Mouse (Mus musculus) embryonic facial prominence, embryonic 12.5 days (tissue): ENCODE measurements around the gene Fam241a. TPM values are rescaled to one million over a fixed set of nuclear protein-coding genes. Genes with fewer than 3 reads are reported as not detected.

Experiments used
- ATAC-seq: fragments of 200-750 bp; cut with Nextera tagmentation; 2 replicates; pipeline ENCODE4 v1.8.0; 2017; ENCODE audit not compliant: insufficient number of reproducible peaks, insufficient read depth, low FRiP score, low TSS enrichment
- H3K27ac ChIP-seq: fragments of 300-500 bp; sonication (generic); 2 replicates; pipeline ENCODE4 v1.5.1; 2016; ENCODE audit warnings: mild to moderate bottlenecking
- H3K27me3 ChIP-seq: fragments of 300-500 bp; sonication (generic); 2 replicates; pipeline ENCODE4 v1.6.1; 2016; ENCODE audit warnings: mild to moderate bottlenecking, moderate library complexity
- H3K36me3 ChIP-seq: fragments of 300-500 bp; sonication (generic); 2 replicates; pipeline ENCODE4 v1.6.1; 2016; ENCODE audit warnings: mild to moderate bottlenecking
- H3K4me1 ChIP-seq: fragments of 300-500 bp; sonication (generic); 2 replicates; pipeline ENCODE4 v1.6.1; 2016
- H3K4me2 ChIP-seq: fragments of 300-500 bp; sonication (generic); replicated peaks from 2 replicates; pipeline ENCODE4 v1.6.1; 2016; ENCODE audit warnings: mild to moderate bottlenecking, moderate library complexity
- H3K4me3 ChIP-seq: fragments of 300-500 bp; sonication (generic); 2 replicates; pipeline ENCODE4 v1.5.1; 2016; ENCODE audit warnings: mild to moderate bottlenecking
- H3K9ac ChIP-seq: fragments of 300-500 bp; sonication (generic); 2 replicates; pipeline ENCODE4 v1.6.1; 2016; ENCODE audit warnings: mild to moderate bottlenecking, moderate library complexity
- H3K9me3 ChIP-seq: fragments of 300-500 bp; sonication (generic); 2 replicates; pipeline ENCODE4 v1.6.1; 2016; ENCODE audit warnings: mild to moderate bottlenecking, moderate library complexity
- WGBS: fragments of 180-500 bp; shearing (Covaris S2); methylation state at CpG from one replicate; pipeline ENCODE4 v1.1.7; 2016; 5-methylcytosine and 5-hydroxymethylcytosine counted together
- polyA plus RNA-seq: library from polyadenylated mRNA; unstranded; fragments of >200 nt; fragmentation: Nextera tagmentation; extraction: Ambion mirVana; gene quantifications from 2 replicates; pipeline ENCODE4 v1.2.1, GENCODE M21; 2016

The Fam241a gene
- 5.9 and 7.0 TPM in 2 replicates for polyA plus RNA-seq

- no peaks in the 10 kb centered on the region for H3K4me1 ChIP-seq
- H3K27me3 ChIP-seq = peaks cover 3% of the 10 kb centered on the region; the same call in 1 of the 2 replicates
- WGBS = under 1% methylated on average over 86 of the region's 94 CpGs
- ATAC-seq = peak; percentile 92
- no peak within 1 kb of the TSS for H3K27ac ChIP-seq
- H3K36me3 ChIP-seq = no peaks in the 10 kb centered on the region
- H3K4me2 ChIP-seq = peak within 1 kb of the TSS; percentile 79
- peak within 1 kb of the TSS; percentile 73 for H3K4me3 ChIP-seq
- H3K9ac ChIP-seq = peak within 1 kb of the TSS; percentile 69
- H3K9me3 ChIP-seq = no peaks in the 10 kb centered on the region
These were observed at the start of gene Fam241a for GRCm38 (mm10) chr3:127895792-127896541. Gene Fam241a (minus strand): TSS chr3:127896324.

- no peak overlapping the region for H3K4me2 ChIP-seq
- H3K9ac ChIP-seq = no peak overlapping the region
- H3K9me3 ChIP-seq = no peaks in the 10 kb centered on the region
- no peaks in the 10 kb centered on the region for H3K4me1 ChIP-seq
- H3K27ac ChIP-seq = no peak overlapping the region
- 88% methylated on average over 11 of the region's 11 CpGs for WGBS
- H3K27me3 ChIP-seq = no peaks in the 10 kb centered on the region
- ATAC-seq = no peak
- no peaks in the 10 kb centered on the region for H3K36me3 ChIP-seq
- H3K4me3 ChIP-seq = no peak overlapping the region
These were observed 36.3 kb upstream of the Fam241a start for GRCm38 (mm10) chr3:127932453-127932852.

- WGBS = 87% methylated on average over 9 of the region's 9 CpGs
- Histone ChIP-seq H3K4me1 (no peaks in the 10 kb centered on the region), H3K9ac (no peak overlapping the region), H3K4me2 (no peak overlapping the region), H3K4me3 (no peak overlapping the region), H3K27ac (no peak overlapping the region), H3K9me3 (no peaks in the 10 kb centered on the region), H3K27me3 (no peaks in the 10 kb centered on the region), H3K36me3 (no peaks in the 10 kb centered on the region)
- no peak for ATAC-seq
These were observed 34.3 kb upstream of the Fam241a start for GRCm38 (mm10) chr3:127930326-127931012.

GRCm38 (mm10) chr3:127929921-127930320 is 33.8 kb upstream of the Fam241a start:
- no peak overlapping the region for H3K4me2 ChIP-seq
- no peak overlapping the region for H3K27ac ChIP-seq
- H3K9me3 ChIP-seq = no peaks in the 10 kb centered on the region
- H3K27me3 ChIP-seq = no peaks in the 10 kb centered on the region
- ATAC-seq = no peak
- 60% methylated on average over 9 of the region's 9 CpGs for WGBS
- H3K4me1 ChIP-seq = no peaks in the 10 kb centered on the region
- H3K36me3 ChIP-seq = no peaks in the 10 kb centered on the region
- H3K9ac ChIP-seq = no peak overlapping the region
- no peak overlapping the region for H3K4me3 ChIP-seq

GRCm38 (mm10) chr3:127926635-127927183 is 30.6 kb upstream of the Fam241a start:
- H3K9me3 ChIP-seq = no peaks in the 10 kb centered on the region
- no peak overlapping the region for H3K4me3 ChIP-seq
- no peaks in the 10 kb centered on the region for H3K4me1 ChIP-seq

GRCm38 (mm10) chr3:127924464-127924863 is 28.3 kb upstream of the Fam241a start:
- Histone ChIP-seq H3K27me3 (no peaks in the 10 kb centered on the region), H3K9ac (no peak overlapping the region), H3K27ac (no peak overlapping the region), H3K36me3 (no peaks in the 10 kb centered on the region), H3K9me3 (no peaks in the 10 kb centered on the region), H3K4me3 (no peak overlapping the region), H3K4me2 (no peak overlapping the region), H3K4me1 (no peaks in the 10 kb centered on the region)
- no peak for ATAC-seq
- WGBS = 88% methylated on average over 2 of the region's 2 CpGs

More at GRCm38 (mm10) chr3:127926635-127927183, 30.6 kb upstream of the Fam241a start:
- H3K27me3 ChIP-seq = no peaks in the 10 kb centered on the region
- H3K36me3 ChIP-seq = no peaks in the 10 kb centered on the region
- no peak overlapping the region for H3K9ac ChIP-seq
- WGBS = 70% methylated on average over 9 of the region's 9 CpGs
- H3K27ac ChIP-seq = no peak overlapping the region
- no peak overlapping the region for H3K4me2 ChIP-seq
- no peak for ATAC-seq

GRCm38 (mm10) chr3:127923183-127923582 is 27.1 kb upstream of the Fam241a start:
- H3K27ac ChIP-seq = no peak overlapping the region
- no peak for ATAC-seq
- WGBS = 37% methylated on average over 2 of the region's 2 CpGs
- no peak overlapping the region for H3K4me3 ChIP-seq
- H3K27me3 ChIP-seq = no peaks in the 10 kb centered on the region
- H3K4me1 ChIP-seq = no peaks in the 10 kb centered on the region
- no peaks in the 10 kb centered on the region for H3K9me3 ChIP-seq
- H3K9ac ChIP-seq = no peak overlapping the region
- H3K36me3 ChIP-seq = no peaks in the 10 kb centered on the region
- no peak overlapping the region for H3K4me2 ChIP-seq

GRCm38 (mm10) chr3:127922125-127922524 is 26.0 kb upstream of the Fam241a start:
- WGBS = 72% methylated on average over 5 of the region's 5 CpGs
- Histone ChIP-seq H3K36me3 (no peaks in the 10 kb centered on the region), H3K9me3 (no peaks in the 10 kb centered on the region)

GRCm38 (mm10) chr3:127917999-127918661 is 22.0 kb upstream of the Fam241a start:
- Histone ChIP-seq H3K4me1 (peaks cover 8% of the 10 kb centered on the region; the same call in 1 of the 2 replicates), H3K9ac (no peak overlapping the region), H3K4me3 (no peak overlapping the region), H3K4me2 (no peak overlapping the region), H3K27ac (no peak overlapping the region), H3K9me3 (no peaks in the 10 kb centered on the region), H3K36me3 (no peaks in the 10 kb centered on the region), H3K27me3 (no peaks in the 10 kb centered on the region)
- 80% methylated on average over 9 of the region's 9 CpGs for WGBS
- no peak for ATAC-seq

More at GRCm38 (mm10) chr3:127922125-127922524, 26.0 kb upstream of the Fam241a start:
- H3K27ac ChIP-seq = no peak overlapping the region
- H3K27me3 ChIP-seq = no peaks in the 10 kb centered on the region
- H3K9ac ChIP-seq = no peak overlapping the region
- no peak for ATAC-seq
- H3K4me2 ChIP-seq = no peak overlapping the region
- H3K4me3 ChIP-seq = no peak overlapping the region
- no peaks in the 10 kb centered on the region for H3K4me1 ChIP-seq

- no peak overlapping the region for H3K27ac ChIP-seq
- H3K4me2 ChIP-seq = no peak overlapping the region
- H3K36me3 ChIP-seq = no peaks in the 10 kb centered on the region
- H3K9ac ChIP-seq = no peak overlapping the region
- no peaks in the 10 kb centered on the region for H3K27me3 ChIP-seq
- peaks cover 8% of the 10 kb centered on the region; the same call in 1 of the 2 replicates for H3K4me1 ChIP-seq
- ATAC-seq = no peak
- H3K9me3 ChIP-seq = no peaks in the 10 kb centered on the region
- WGBS = 92% methylated on average over 3 of the region's 3 CpGs
- H3K4me3 ChIP-seq = no peak overlapping the region
These were observed 21.4 kb upstream of the Fam241a start for GRCm38 (mm10) chr3:127917549-127917948.

- Histone ChIP-seq H3K4me1 (peaks cover 8% of the 10 kb centered on the region; the same call in 1 of the 2 replicates), H3K4me2 (no peak overlapping the region), H3K27me3 (no peaks in the 10 kb centered on the region), H3K36me3 (no peaks in the 10 kb centered on the region), H3K9ac (no peak overlapping the region), H3K9me3 (no peaks in the 10 kb centered on the region), H3K27ac (no peak overlapping the region), H3K4me3 (no peak overlapping the region)
- ATAC-seq = 0 out of 2 replicates have a peak, but pooled peaks have one; percentile 35
- 86% methylated on average over 3 of the region's 3 CpGs for WGBS
These were observed 19.7 kb upstream of the Fam241a start for GRCm38 (mm10) chr3:127915656-127916334.
